Mouse (Mus musculus): ENCODE measurements around the gene Rmnd1. TPM values are rescaled to one million over a fixed set of nuclear protein-coding genes. Genes with fewer than 3 reads are reported as not detected.

The Rmnd1 gene
- polyA plus RNA-seq, 1 experiment from 2014 or later: 48.7 TPM

- Histone ChIP-seq H3K4me2 (no peak overlapping the region), H3K27me3 (no peaks in the 10 kb centered on the region), H3K9me3 (no peaks in the 10 kb centered on the region), H3K27ac (no peak overlapping the region), H3K4me1 (peaks cover 37% of the 10 kb centered on the region), H3K4me3 (replicated peaks) (no peak overlapping the region), H3K9ac (no peak overlapping the region), H3K36me3 (replicated peaks) (peaks cover 13% of the 10 kb centered on the region)
- ATAC-seq (ENCODE audit: low FRiP score): no peak
- 77% methylated on average over 2 of the region's 2 CpGs for WGBS
These were observed 41.6 kb downstream of the Rmnd1 start for GRCm38 (mm10) chr10:4390550-4390949.

- ATAC-seq (ENCODE audit: low FRiP score): no peak
- Histone ChIP-seq H3K9ac (peak overlapping the region; percentile 100), H3K36me3 (replicated peaks) (peaks cover 7% of the 10 kb centered on the region; the same call in 1 of the 2 replicates), H3K27ac (no peak overlapping the region), H3K4me2 (peak overlapping the region; percentile 94), H3K4me1 (peaks cover 37% of the 10 kb centered on the region), H3K9me3 (no peaks in the 10 kb centered on the region), H3K27me3 (no peaks in the 10 kb centered on the region), H3K4me3 (replicated peaks) (peak overlapping the region; percentile 99)
- 60% methylated on average over 5 of the region's 5 CpGs for WGBS
These were observed 42.6 kb downstream of the Rmnd1 start for GRCm38 (mm10) chr10:4389461-4390112.

GRCm38 (mm10) chr10:4389036-4389435 is 43.2 kb downstream of the Rmnd1 start:
- H3K27ac ChIP-seq: no peak overlapping the region
- peaks cover 37% of the 10 kb centered on the region for H3K4me1 ChIP-seq
- peak overlapping the region; percentile 100 for H3K9ac ChIP-seq
- peak overlapping the region; percentile 94 for H3K4me2 ChIP-seq
- H3K36me3 ChIP-seq (replicated peaks): peaks cover 4% of the 10 kb centered on the region; the same call in 1 of the 2 replicates
- no peaks in the 10 kb centered on the region for H3K27me3 ChIP-seq
- 34% methylated on average over 10 of the region's 10 CpGs for WGBS
- H3K4me3 ChIP-seq (replicated peaks): peak overlapping the region; percentile 99
- H3K9me3 ChIP-seq: no peaks in the 10 kb centered on the region
- no peak for ATAC-seq (ENCODE audit: low FRiP score)

GRCm38 (mm10) chr10:4388384-4388745 is 43.8 kb downstream of the Rmnd1 start:
- Histone ChIP-seq H3K4me3 (replicated peaks) (peak overlapping the region; percentile 99), H3K27ac (peak overlapping the region; percentile 100), H3K4me1 (peaks cover 37% of the 10 kb centered on the region), H3K36me3 (replicated peaks) (peaks cover 4% of the 10 kb centered on the region; the same call in 1 of the 2 replicates), H3K9ac (peak overlapping the region; percentile 100), H3K4me2 (peak overlapping the region; percentile 94), H3K9me3 (no peaks in the 10 kb centered on the region), H3K27me3 (no peaks in the 10 kb centered on the region)
- WGBS: 0% methylated on average over 19 of the region's 19 CpGs
- ATAC-seq (ENCODE audit: low FRiP score): no peak

- H3K27me3 ChIP-seq: no peaks in the 10 kb centered on the region
- H3K36me3 ChIP-seq (replicated peaks): no peaks in the 10 kb centered on the region
- H3K4me1 ChIP-seq: peaks cover 41% of the 10 kb centered on the region
- peak within 1 kb of the TSS; percentile 99 for H3K4me3 ChIP-seq (replicated peaks)
- ATAC-seq (ENCODE audit: low FRiP score): peak; percentile 18
- H3K27ac ChIP-seq: peak within 1 kb of the TSS; percentile 100
- H3K9ac ChIP-seq: peak within 1 kb of the TSS; percentile 100
- WGBS: 0% methylated on average over 60 of the region's 87 CpGs
- H3K4me2 ChIP-seq: peak within 1 kb of the TSS; percentile 94
- no peaks in the 10 kb centered on the region for H3K9me3 ChIP-seq
These were observed 44.3 kb downstream of the Rmnd1 start, which contains the start of gene Zbtb2 for GRCm38 (mm10) chr10:4387701-4388383. Gene Zbtb2 (minus strand): TSS chr10:4388108.

GRCm38 (mm10) chr10:4386609-4387591 is 45.3 kb downstream of the Rmnd1 start:
- ATAC-seq (ENCODE audit: low FRiP score): peak; percentile 93
- Histone ChIP-seq H3K9ac (peak overlapping the region; percentile 100), H3K4me1 (peaks cover 42% of the 10 kb centered on the region), H3K27ac (peak overlapping the region; percentile 100), H3K4me2 (peak overlapping the region; percentile 94), H3K36me3 (replicated peaks) (no peaks in the 10 kb centered on the region), H3K4me3 (replicated peaks) (peak overlapping the region; percentile 99), H3K9me3 (no peaks in the 10 kb centered on the region), H3K27me3 (no peaks in the 10 kb centered on the region)
- under 1% methylated on average over 42 of the region's 133 CpGs for WGBS

GRCm38 (mm10) chr10:4384244-4384643 is 47.9 kb downstream of the Rmnd1 start:
- Histone ChIP-seq H3K36me3 (replicated peaks) (no peaks in the 10 kb centered on the region), H3K4me1 (peaks cover 16% of the 10 kb centered on the region), H3K27me3 (no peaks in the 10 kb centered on the region), H3K4me3 (replicated peaks) (no peak overlapping the region), H3K27ac (no peak overlapping the region), H3K4me2 (no peak overlapping the region), H3K9ac (no peak overlapping the region), H3K9me3 (no peaks in the 10 kb centered on the region)
- 91% methylated on average over 7 of the region's 7 CpGs for WGBS
- no peak for ATAC-seq (ENCODE audit: low FRiP score)

- Histone ChIP-seq H3K9ac (no peak overlapping the region), H3K4me1 (peaks cover 7% of the 10 kb centered on the region), H3K27ac (no peak overlapping the region), H3K4me3 (replicated peaks) (no peak overlapping the region), H3K4me2 (no peak overlapping the region), H3K9me3 (no peaks in the 10 kb centered on the region), H3K27me3 (no peaks in the 10 kb centered on the region), H3K36me3 (replicated peaks) (no peaks in the 10 kb centered on the region)
- ATAC-seq (ENCODE audit: low FRiP score): no peak
- WGBS: 91% methylated on average over 5 of the region's 5 CpGs
These were observed 51.4 kb downstream of the Rmnd1 start for GRCm38 (mm10) chr10:4380748-4381147.

- H3K9me3 ChIP-seq: no peaks in the 10 kb centered on the region
- H3K4me1 ChIP-seq: no peaks in the 10 kb centered on the region; the same call in 1 of the 2 replicates
- peaks cover 10% of the 10 kb centered on the region; the same call in 1 of the 2 replicates for H3K36me3 ChIP-seq (replicated peaks)
- no peak overlapping the region for H3K4me2 ChIP-seq
- no peak overlapping the region for H3K27ac ChIP-seq
- H3K27me3 ChIP-seq: no peaks in the 10 kb centered on the region
- WGBS: 94% methylated on average over 7 of the region's 7 CpGs
- no peak overlapping the region for H3K9ac ChIP-seq
- no peak for ATAC-seq (ENCODE audit: low FRiP score)
- no peak overlapping the region for H3K4me3 ChIP-seq (replicated peaks)
These were observed 55.3 kb downstream of the Rmnd1 start for GRCm38 (mm10) chr10:4376931-4377330.

GRCm38 (mm10) chr10:4376461-4376860 is 55.7 kb downstream of the Rmnd1 start:
- Histone ChIP-seq H3K27ac (no peak overlapping the region), H3K36me3 (replicated peaks) (peaks cover 10% of the 10 kb centered on the region; the same call in 1 of the 2 replicates), H3K4me1 (no peaks in the 10 kb centered on the region; the same call in 1 of the 2 replicates), H3K9me3 (no peaks in the 10 kb centered on the region), H3K4me3 (replicated peaks) (no peak overlapping the region), H3K4me2 (no peak overlapping the region), H3K9ac (no peak overlapping the region), H3K27me3 (no peaks in the 10 kb centered on the region)
- no peak for ATAC-seq (ENCODE audit: low FRiP score)
- WGBS: 85% methylated on average over 7 of the region's 7 CpGs

- Histone ChIP-seq H3K4me2 (no peak overlapping the region), H3K27me3 (no peaks in the 10 kb centered on the region), H3K27ac (no peak overlapping the region), H3K9ac (no peak overlapping the region), H3K9me3 (no peaks in the 10 kb centered on the region), H3K4me3 (replicated peaks) (no peak overlapping the region), H3K4me1 (no peaks in the 10 kb centered on the region; the same call in 1 of the 2 replicates), H3K36me3 (replicated peaks) (peaks cover 10% of the 10 kb centered on the region; the same call in 1 of the 2 replicates)
- ATAC-seq (ENCODE audit: low FRiP score): 0 out of 2 replicates have a peak, but pooled peaks have one; percentile 33
- whole genome bisulfite sequencing: 31% methylated on average over 7 of the region's 7 CpGs
These were observed 56.9 kb downstream of the Rmnd1 start for GRCm38 (mm10) chr10:4375267-4375666.

GRCm38 (mm10) chr10:4374734-4375133 is 57.5 kb downstream of the Rmnd1 start:
- Histone ChIP-seq H3K27me3 (no peaks in the 10 kb centered on the region), H3K4me2 (no peak overlapping the region), H3K9me3 (no peaks in the 10 kb centered on the region), H3K36me3 (replicated peaks) (peaks cover 15% of the 10 kb centered on the region; the same call in 1 of the 2 replicates), H3K27ac (no peak overlapping the region), H3K4me3 (replicated peaks) (no peak overlapping the region), H3K4me1 (no peaks in the 10 kb centered on the region; the same call in 1 of the 2 replicates), H3K9ac (no peak overlapping the region)
- ATAC-seq (ENCODE audit: low FRiP score): no peak
- WGBS: 91% methylated on average over 4 of the region's 4 CpGs
